Mouse (Mus musculus) G1E (cell line): ENCODE data around the gene Triobp.

Source experiments
- CTCF ChIP-seq: IDR thresholded peaks from 2 replicates; pipeline ENCODE4 v1.5.1; 2012; ENCODE audit warnings: low read depth, low read length, inconsistent platforms, mixed read lengths
- GATA1 ChIP-seq: IDR thresholded peaks from 2 replicates; pipeline ENCODE4 v1.6.1; 2012; ENCODE audit warnings: borderline replicate concordance, low read length, inconsistent platforms, mixed read lengths
- POLR2AphosphoS5 ChIP-seq: IDR thresholded peaks from 2 replicates; pipeline ENCODE4 v1.6.1; 2012; ENCODE audit warnings: low read depth, low read length, inconsistent platforms; ENCODE audit not compliant: insufficient replicate concordance
- TAL1 ChIP-seq: conservative IDR thresholded peaks from 2 replicates; pipeline ENCODE4 v1.6.1; 2012; ENCODE audit warnings: low read depth, low read length, inconsistent platforms, mixed read lengths

GRCm38 (mm10) chr15:78992925-78993324, 45.4 kb downstream of the Triobp start:
- TF ChIP-seq CTCF = no peak
- TF ChIP-seq GATA1 = no peak
- no peak for TF ChIP-seq TAL1
- TF ChIP-seq POLR2AphosphoS5 = no peak
